Mouse (Mus musculus): ENCODE data around the gene Olfr690. TPM values are rescaled to one million over a fixed set of nuclear protein-coding genes. Genes with fewer than 3 reads are reported as not detected.
"Not testable (repeated sequence)": the region's sequence is repeated elsewhere in the genome, so short reads cannot be mapped to it uniquely, and the experiment has no call there.

Gene Olfr690
- polyA plus RNA-seq, 1 experiment, result not detected

DNA sequence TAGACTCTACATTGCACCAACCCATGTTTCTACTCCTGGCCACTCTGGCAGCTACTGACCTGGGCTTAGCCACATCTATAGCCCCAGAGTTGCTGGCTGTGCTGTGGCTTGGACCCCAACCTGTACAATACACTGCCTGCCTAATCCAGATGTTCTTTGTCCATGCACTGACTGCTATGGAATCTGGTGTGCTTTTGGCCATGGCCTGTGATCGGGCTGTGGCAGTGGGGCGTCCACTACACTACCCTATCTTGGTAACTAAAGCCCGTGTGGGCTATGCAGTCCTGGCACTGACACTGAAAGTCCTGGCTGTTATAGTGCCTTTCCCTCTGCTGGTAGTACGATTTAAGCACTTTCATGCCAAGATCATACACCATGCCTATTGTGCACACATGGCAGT lies 34.6 kb upstream of the Olfr690 start:
- Histone ChIP-seq H3ac (ENCODE audit: control insufficient read depth, insufficient read length, low read depth) (no peak overlapping the region), H3K36me3 (ENCODE audit: control insufficient read depth, insufficient read depth) (peaks cover 1% of the 10 kb centered on the region), H3K27me3 (ENCODE audit: control insufficient read depth, insufficient read depth, insufficient read length) (no peaks in the 10 kb centered on the region), H3K4me3 (ENCODE audit: insufficient read depth, poor library complexity, severe bottlenecking) (no peak overlapping the region), H3K79me3 (ENCODE audit: low read depth) (no peaks in the 10 kb centered on the region), H3K79me2 (ENCODE audit: control insufficient read depth, insufficient read depth) (no peaks in the 10 kb centered on the region)
- TF ChIP-seq MYOG (IDR thresholded peaks at IDR 0.05; ENCODE audit: control insufficient read depth, extremely low read depth, insufficient read length) (no peak), MAX (IDR thresholded peaks at IDR 0.05) (no peak), CEBPB (IDR thresholded peaks at IDR 0.05; ENCODE audit: low read depth) (no peak)

DNA sequence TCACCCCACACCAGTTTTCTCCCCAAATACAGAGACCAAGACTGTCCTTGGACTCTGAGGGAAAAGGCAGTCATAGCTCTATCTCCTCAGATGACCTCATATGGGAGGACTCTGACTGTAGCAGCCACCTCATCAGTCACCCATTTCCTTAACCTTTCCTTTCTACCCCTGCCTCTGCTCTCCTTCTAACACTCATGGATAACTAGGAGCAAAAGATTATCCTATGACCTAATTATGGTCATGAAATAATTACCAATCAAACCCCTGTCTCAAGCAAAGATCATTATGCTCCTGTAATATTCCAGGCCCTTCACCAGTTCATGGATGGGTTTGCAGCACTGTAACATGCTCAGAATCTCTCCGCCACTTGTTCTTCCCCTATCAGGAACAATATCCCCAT lies 34.0 kb upstream of the Olfr690 start, which contains the start of gene Olfr692:
Olfr692 (plus strand) TSS at position 301 of the 400 bp plus-strand sequence.
- TF ChIP-seq CTCF (IDR thresholded peaks at IDR 0.05; ENCODE audit: control insufficient read depth, insufficient read depth, insufficient read length) (no peak), FOSL1 (IDR thresholded peaks at IDR 0.05; ENCODE audit: insufficient read depth, low read length, poor library complexity, severe bottlenecking) (no peak), MAX (IDR thresholded peaks at IDR 0.05) (no peak), USF1 (IDR thresholded peaks at IDR 0.05; ENCODE audit: low read depth) (no peak), MYOD1 (IDR thresholded peaks at IDR 0.05; ENCODE audit: control insufficient read depth, insufficient read length, low read depth) (no peak), CEBPB (IDR thresholded peaks at IDR 0.05; ENCODE audit: low read depth) (no peak), MYOG (IDR thresholded peaks at IDR 0.05; ENCODE audit: control insufficient read depth, extremely low read depth, insufficient read length) (no peak)
- no peaks in the 10 kb centered on the region for H3K79me3 ChIP-seq (ENCODE audit: low read depth)
- no peaks in the 10 kb centered on the region for H3K79me2 ChIP-seq (ENCODE audit: control insufficient read depth, insufficient read depth)

DNA sequence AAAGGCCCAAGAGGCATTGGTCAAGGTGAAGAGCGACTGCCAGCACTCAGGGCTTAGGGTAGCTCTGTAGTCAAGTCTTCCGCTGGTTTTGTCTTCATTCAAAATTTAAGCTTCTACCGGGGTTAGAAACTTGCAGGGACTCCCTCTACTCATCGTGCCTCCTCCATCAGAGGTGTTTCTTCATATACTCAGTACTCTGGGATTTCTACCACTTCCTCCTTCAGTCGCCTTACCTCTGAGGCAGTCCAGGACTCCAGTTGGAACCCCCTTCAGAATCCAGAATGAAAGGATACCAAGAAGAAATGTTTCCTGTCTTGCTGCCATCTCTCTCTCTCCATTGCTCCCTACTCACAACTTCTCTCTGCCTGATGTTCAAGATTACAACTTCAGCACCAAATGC lies 33.4 kb upstream of the Olfr690 start:
- H3ac ChIP-seq (ENCODE audit: control insufficient read depth, insufficient read length, low read depth), result no peak overlapping the region
- no peaks in the 10 kb centered on the region for H3K79me2 ChIP-seq (ENCODE audit: control insufficient read depth, insufficient read depth)
- no peaks in the 10 kb centered on the region for H3K36me3 ChIP-seq (ENCODE audit: control insufficient read depth, insufficient read depth)
- no peaks in the 10 kb centered on the region for H3K27me3 ChIP-seq (ENCODE audit: control insufficient read depth, insufficient read depth, insufficient read length)
- no peaks in the 10 kb centered on the region for H3K79me3 ChIP-seq (ENCODE audit: low read depth)
- no peak for TF ChIP-seq FOSL1 (IDR thresholded peaks at IDR 0.05; ENCODE audit: insufficient read depth, low read length, poor library complexity, severe bottlenecking)
- H3K4me3 ChIP-seq (ENCODE audit: insufficient read depth, poor library complexity, severe bottlenecking), result no peak overlapping the region

More for the DNA sequence above, 34.0 kb upstream of the Olfr690 start, which contains the start of gene Olfr692:
- Histone ChIP-seq H3K36me3 (ENCODE audit: control insufficient read depth, insufficient read depth) (no peaks in the 10 kb centered on the region), H3ac (ENCODE audit: control insufficient read depth, insufficient read length, low read depth) (no peak within 1 kb of the TSS), H3K4me3 (ENCODE audit: insufficient read depth, poor library complexity, severe bottlenecking) (no peak within 1 kb of the TSS), H3K27me3 (ENCODE audit: control insufficient read depth, insufficient read depth, insufficient read length) (no peaks in the 10 kb centered on the region)

DNA sequence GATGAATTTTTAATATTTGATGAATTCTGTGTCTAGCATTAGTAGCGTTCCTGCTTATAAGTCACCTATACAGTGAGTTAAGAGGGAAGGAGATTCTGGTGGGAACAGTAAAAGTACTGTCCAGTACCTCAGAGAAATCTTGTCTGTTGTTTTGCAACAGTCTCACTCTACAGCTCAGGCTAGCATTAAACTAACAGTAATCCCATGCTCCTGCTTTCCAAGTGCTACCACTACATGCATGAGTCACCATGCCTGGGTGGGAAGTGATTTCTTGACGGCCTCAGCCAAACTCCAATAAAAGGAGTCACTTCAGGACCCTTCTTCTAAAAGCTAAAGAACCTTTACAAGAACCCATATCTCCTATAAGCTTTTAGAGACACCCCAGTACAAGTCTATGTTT lies 27.8 kb upstream of the Olfr690 start:
- Histone ChIP-seq H3K36me3 (ENCODE audit: control insufficient read depth, insufficient read depth) (no peaks in the 10 kb centered on the region), H3K79me3 (ENCODE audit: low read depth) (no peaks in the 10 kb centered on the region), H3ac (ENCODE audit: control insufficient read depth, insufficient read length, low read depth) (no peak overlapping the region), H3K4me3 (ENCODE audit: insufficient read depth, poor library complexity, severe bottlenecking) (no peak overlapping the region), H3K79me2 (ENCODE audit: control insufficient read depth, insufficient read depth) (no peaks in the 10 kb centered on the region), H3K27me3 (ENCODE audit: control insufficient read depth, insufficient read depth, insufficient read length) (peaks cover 3% of the 10 kb centered on the region)
- no peak for TF ChIP-seq MAX (IDR thresholded peaks at IDR 0.05)

DNA sequence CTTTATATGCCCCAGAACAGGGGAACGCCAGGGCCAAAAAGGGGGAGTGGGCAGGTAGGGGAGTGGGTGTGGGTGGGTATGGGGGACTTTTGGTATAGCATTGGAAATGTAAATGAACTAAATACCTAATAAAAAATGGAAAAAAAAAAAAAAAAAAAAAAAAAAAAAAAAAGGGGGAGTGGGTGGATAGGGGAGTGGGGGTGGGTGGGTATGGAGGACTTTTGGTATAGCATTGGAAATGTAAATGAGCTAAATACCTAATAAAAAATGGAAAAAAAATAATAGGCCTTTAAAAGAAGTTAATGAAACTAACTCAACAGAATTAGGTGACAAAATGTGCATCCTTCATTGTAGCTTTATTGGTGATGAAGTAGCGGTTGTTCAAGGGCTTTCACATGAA lies 22.6 kb upstream of the Olfr690 start:
- not testable (repeated sequence) for H3K36me3 ChIP-seq (ENCODE audit: control insufficient read depth, insufficient read depth); H3K27me3 ChIP-seq (ENCODE audit: control insufficient read depth, insufficient read depth, insufficient read length); H3K4me3 ChIP-seq (ENCODE audit: insufficient read depth, poor library complexity, severe bottlenecking); H3K79me2 ChIP-seq (ENCODE audit: control insufficient read depth, insufficient read depth); H3ac ChIP-seq (ENCODE audit: control insufficient read depth, insufficient read length, low read depth); H3K79me3 ChIP-seq (ENCODE audit: low read depth)

DNA sequence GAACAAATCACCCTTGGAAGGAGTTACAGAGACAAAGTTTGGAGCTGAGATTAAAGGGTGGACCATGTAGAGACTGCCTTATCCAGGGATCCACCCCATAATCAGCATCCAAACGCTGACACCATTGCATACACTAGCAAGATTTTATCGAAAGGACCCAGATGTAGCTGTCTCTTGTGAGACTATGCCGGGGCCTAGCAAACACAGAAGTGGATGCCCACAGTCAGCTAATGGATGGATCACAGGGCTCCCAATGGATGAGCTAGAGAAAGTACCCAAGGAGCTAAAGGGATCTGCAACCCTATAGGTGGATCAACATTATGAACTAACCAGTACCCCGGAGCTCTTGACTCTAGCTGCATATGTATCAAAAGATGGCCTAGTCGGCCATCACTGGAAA lies 22.2 kb upstream of the Olfr690 start:
- H3K27me3 ChIP-seq (ENCODE audit: control insufficient read depth, insufficient read depth, insufficient read length); H3ac ChIP-seq (ENCODE audit: control insufficient read depth, insufficient read length, low read depth); H3K4me3 ChIP-seq (ENCODE audit: insufficient read depth, poor library complexity, severe bottlenecking); H3K79me3 ChIP-seq (ENCODE audit: low read depth); H3K79me2 ChIP-seq (ENCODE audit: control insufficient read depth, insufficient read depth); H3K36me3 ChIP-seq (ENCODE audit: control insufficient read depth, insufficient read depth): not testable (repeated sequence)

DNA sequence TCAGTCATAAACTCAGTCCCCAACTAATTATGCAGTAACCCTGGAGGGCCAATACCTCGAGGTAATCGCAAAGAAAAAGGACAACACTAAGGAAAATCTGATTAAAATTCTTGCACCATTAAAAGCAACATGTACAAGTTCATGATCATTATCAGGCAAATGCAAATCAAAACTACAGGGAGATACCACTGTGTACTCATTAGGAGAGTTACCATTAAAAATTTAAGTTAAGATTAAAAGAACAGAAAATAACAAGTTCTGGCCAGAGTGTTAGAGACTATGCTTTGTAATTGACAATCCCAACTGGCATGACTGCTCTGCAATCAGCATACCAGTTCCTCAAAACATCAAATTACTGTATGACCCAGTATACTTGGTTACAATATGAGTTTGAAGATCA lies 8.8 kb upstream of the Olfr690 start:
- Histone ChIP-seq H3K36me3 (ENCODE audit: control insufficient read depth, insufficient read depth) (no peaks in the 10 kb centered on the region), H3ac (ENCODE audit: control insufficient read depth, insufficient read length, low read depth) (no peak overlapping the region), H3K79me2 (ENCODE audit: control insufficient read depth, insufficient read depth) (no peaks in the 10 kb centered on the region), H3K27me3 (ENCODE audit: control insufficient read depth, insufficient read depth, insufficient read length) (no peaks in the 10 kb centered on the region), H3K79me3 (ENCODE audit: low read depth) (no peaks in the 10 kb centered on the region), H3K4me3 (ENCODE audit: insufficient read depth, poor library complexity, severe bottlenecking) (no peak overlapping the region)
- TF ChIP-seq MYOD1 (IDR thresholded peaks at IDR 0.05; ENCODE audit: control insufficient read depth, insufficient read length, low read depth) (no peak), FOSL1 (IDR thresholded peaks at IDR 0.05; ENCODE audit: insufficient read depth, low read length, poor library complexity, severe bottlenecking) (no peak), MAX (IDR thresholded peaks at IDR 0.05) (no peak), CEBPB (IDR thresholded peaks at IDR 0.05; ENCODE audit: low read depth) (no peak), CTCF (IDR thresholded peaks at IDR 0.05; ENCODE audit: control insufficient read depth, insufficient read depth, insufficient read length) (no peak), USF1 (IDR thresholded peaks at IDR 0.05; ENCODE audit: low read depth) (no peak), MYOG (IDR thresholded peaks at IDR 0.05; ENCODE audit: control insufficient read depth, extremely low read depth, insufficient read length) (no peak)
